Mouse (Mus musculus): Measurements from ENCODE around the gene Magi1. TPM values are rescaled to one million over a fixed set of nuclear protein-coding genes. Genes with fewer than 3 reads are reported as not detected.

The Magi1 gene
- polyA plus RNA-seq, 1 experiment = 2.1 TPM

DNA sequence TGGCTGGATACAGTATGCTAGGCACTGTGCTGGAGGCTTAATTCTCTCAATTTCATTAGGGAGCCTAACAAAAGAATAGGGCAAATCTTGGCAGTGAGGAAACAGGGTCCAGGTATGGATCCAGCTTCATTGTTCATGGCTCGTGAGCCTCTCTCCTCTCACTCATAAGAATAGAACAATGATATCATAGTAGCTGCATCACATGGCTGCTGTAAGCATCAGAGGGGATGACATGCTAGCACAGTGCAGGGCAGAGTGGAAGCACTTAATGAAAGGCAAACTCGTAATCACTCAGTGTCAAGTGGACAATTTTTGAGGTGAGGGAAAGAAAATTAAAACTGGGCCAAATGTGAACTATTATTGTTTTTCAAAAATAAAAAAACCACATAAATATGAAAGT lies 337.1 kb downstream of the Magi1 start:
- TF ChIP-seq POLR2A (IDR thresholded peaks at IDR 0.05; ENCODE audit: control insufficient read depth, extremely low read depth, insufficient read depth, low read length, poor library complexity) (no peak), CTCF (IDR thresholded peaks at IDR 0.05; ENCODE audit: borderline replicate concordance, control insufficient read depth, extremely low read depth, insufficient read depth, low read length, poor library complexity) (no peak)
- H3K27ac ChIP-seq (ENCODE audit: control insufficient read depth, insufficient read depth, low read length) = no peak overlapping the region
- no peaks in the 10 kb centered on the region for H3K4me1 ChIP-seq (replicated peaks; ENCODE audit: control insufficient read depth, insufficient read depth, low read length)
- no peak for DNase-seq
- WGBS = 93% methylated on average over 2 of the region's 2 CpGs
- no peaks in the 10 kb centered on the region for H3K36me3 ChIP-seq (ENCODE audit: control insufficient read depth, insufficient read depth, low read length)
- no peaks in the 10 kb centered on the region for H3K27me3 ChIP-seq (ENCODE audit: control insufficient read depth, insufficient read depth, low read length)
- no peak overlapping the region for H3K4me3 ChIP-seq (ENCODE audit: control insufficient read depth, insufficient read depth, low read length)

DNA sequence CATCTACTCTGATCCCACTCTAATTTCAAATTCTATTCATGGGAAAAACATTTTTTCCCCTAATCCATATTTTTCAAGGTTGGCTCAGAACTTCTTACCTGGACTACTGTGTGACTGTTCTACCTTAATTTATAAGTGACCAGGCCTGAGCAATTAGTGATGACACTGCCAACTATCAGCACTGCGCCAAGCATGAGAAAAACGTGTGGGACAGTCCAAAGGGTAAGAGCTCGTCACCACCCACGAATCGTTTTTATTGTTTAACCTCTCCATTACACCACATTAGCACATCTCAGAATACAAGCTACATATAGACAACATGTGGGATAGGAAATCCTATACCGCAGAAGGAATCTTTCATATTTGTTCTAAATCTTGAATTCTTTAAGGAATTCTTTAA lies 347.4 kb downstream of the Magi1 start:
- H3K4me1 ChIP-seq (replicated peaks; ENCODE audit: control insufficient read depth, insufficient read depth, low read length) = no peaks in the 10 kb centered on the region
- no peaks in the 10 kb centered on the region for H3K36me3 ChIP-seq (ENCODE audit: control insufficient read depth, insufficient read depth, low read length)
- no peak overlapping the region for H3K27ac ChIP-seq (ENCODE audit: control insufficient read depth, insufficient read depth, low read length)
- H3K27me3 ChIP-seq (ENCODE audit: control insufficient read depth, insufficient read depth, low read length) = no peaks in the 10 kb centered on the region
- no peak for DNase-seq
- no peak for TF ChIP-seq CTCF (IDR thresholded peaks at IDR 0.05; ENCODE audit: borderline replicate concordance, control insufficient read depth, extremely low read depth, insufficient read depth, low read length, poor library complexity)
- TF ChIP-seq POLR2A (IDR thresholded peaks at IDR 0.05; ENCODE audit: control insufficient read depth, extremely low read depth, insufficient read depth, low read length, poor library complexity) = no peak
- no peak overlapping the region for H3K4me3 ChIP-seq (ENCODE audit: control insufficient read depth, insufficient read depth, low read length)
- 93% methylated on average over 6 of the region's 6 CpGs for WGBS

DNA sequence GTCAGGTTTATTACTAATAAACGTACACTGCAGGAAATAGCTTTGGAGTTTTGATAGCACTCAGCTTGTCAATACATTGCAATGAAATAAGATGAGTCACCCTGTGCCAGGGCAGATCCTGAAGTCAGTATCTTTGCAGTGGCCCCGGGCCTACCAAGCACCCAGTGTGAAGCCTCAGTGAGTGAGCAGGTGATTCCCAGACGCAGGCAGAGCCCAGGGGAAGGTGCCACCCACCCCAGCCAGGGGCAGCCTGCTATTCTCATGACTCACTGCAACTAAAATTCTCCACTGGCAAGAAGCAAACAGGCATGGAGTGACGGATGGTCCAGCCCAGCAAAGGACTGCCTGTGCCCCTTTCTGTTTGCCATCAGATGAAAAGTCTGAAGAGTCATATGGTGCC lies 347.9 kb downstream of the Magi1 start:
- TF ChIP-seq CTCF (IDR thresholded peaks at IDR 0.05; ENCODE audit: borderline replicate concordance, control insufficient read depth, extremely low read depth, insufficient read depth, low read length, poor library complexity) = no peak
- no peak for TF ChIP-seq POLR2A (IDR thresholded peaks at IDR 0.05; ENCODE audit: control insufficient read depth, extremely low read depth, insufficient read depth, low read length, poor library complexity)
- WGBS = 88% methylated on average over 4 of the region's 4 CpGs
- Histone ChIP-seq H3K27ac (ENCODE audit: control insufficient read depth, insufficient read depth, low read length) (no peak overlapping the region), H3K4me1 (replicated peaks; ENCODE audit: control insufficient read depth, insufficient read depth, low read length) (no peaks in the 10 kb centered on the region), H3K36me3 (ENCODE audit: control insufficient read depth, insufficient read depth, low read length) (no peaks in the 10 kb centered on the region), H3K4me3 (ENCODE audit: control insufficient read depth, insufficient read depth, low read length) (no peak overlapping the region), H3K27me3 (ENCODE audit: control insufficient read depth, insufficient read depth, low read length) (no peaks in the 10 kb centered on the region)
- DNase-seq = no peak

DNA sequence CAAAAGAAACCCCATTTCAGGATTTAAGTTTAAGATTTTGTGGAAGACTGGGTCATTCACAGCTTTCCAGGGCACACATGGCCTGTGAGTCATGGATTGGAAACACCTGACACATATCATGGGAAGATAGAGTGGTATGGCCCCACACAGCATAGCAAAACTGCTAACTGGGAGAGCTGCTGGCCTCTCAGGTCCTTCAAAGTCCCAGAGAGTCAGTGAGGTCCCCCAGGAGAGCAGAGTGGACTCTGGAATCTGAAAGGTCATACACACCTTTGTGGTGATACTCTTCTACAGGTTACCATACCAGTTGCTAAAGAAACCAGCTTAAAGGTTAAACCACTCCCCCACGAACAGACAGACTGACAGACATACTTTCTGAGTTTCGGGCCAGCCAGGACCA lies 349.0 kb downstream of the Magi1 start:
- TF ChIP-seq CTCF (IDR thresholded peaks at IDR 0.05; ENCODE audit: borderline replicate concordance, control insufficient read depth, extremely low read depth, insufficient read depth, low read length, poor library complexity) (no peak), POLR2A (IDR thresholded peaks at IDR 0.05; ENCODE audit: control insufficient read depth, extremely low read depth, insufficient read depth, low read length, poor library complexity) (no peak)
- no peaks in the 10 kb centered on the region for H3K4me1 ChIP-seq (replicated peaks; ENCODE audit: control insufficient read depth, insufficient read depth, low read length)
- H3K4me3 ChIP-seq (ENCODE audit: control insufficient read depth, insufficient read depth, low read length) = no peak overlapping the region
- H3K27ac ChIP-seq (ENCODE audit: control insufficient read depth, insufficient read depth, low read length) = no peak overlapping the region
- no peak for DNase-seq
- no peaks in the 10 kb centered on the region for H3K27me3 ChIP-seq (ENCODE audit: control insufficient read depth, insufficient read depth, low read length)
- no peaks in the 10 kb centered on the region for H3K36me3 ChIP-seq (ENCODE audit: control insufficient read depth, insufficient read depth, low read length)
- 77% methylated on average over 2 of the region's 2 CpGs for WGBS

GRCm38 (mm10) chr6:93924568-93924967 lies 359.1 kb downstream of the Magi1 start:
- no peaks in the 10 kb centered on the region for H3K27me3 ChIP-seq (ENCODE audit: control insufficient read depth, insufficient read depth, low read length)
- no peak overlapping the region for H3K27ac ChIP-seq (ENCODE audit: control insufficient read depth, insufficient read depth, low read length)
- DNase-seq = no peak
- no peak for TF ChIP-seq POLR2A (IDR thresholded peaks at IDR 0.05; ENCODE audit: control insufficient read depth, extremely low read depth, insufficient read depth, low read length, poor library complexity)
- TF ChIP-seq CTCF (IDR thresholded peaks at IDR 0.05; ENCODE audit: borderline replicate concordance, control insufficient read depth, extremely low read depth, insufficient read depth, low read length, poor library complexity) = no peak
- WGBS = 98% methylated on average over 2 of the region's 2 CpGs
- H3K4me1 ChIP-seq (replicated peaks; ENCODE audit: control insufficient read depth, insufficient read depth, low read length) = no peaks in the 10 kb centered on the region
- H3K4me3 ChIP-seq (ENCODE audit: control insufficient read depth, insufficient read depth, low read length) = no peak overlapping the region
- no peaks in the 10 kb centered on the region for H3K36me3 ChIP-seq (ENCODE audit: control insufficient read depth, insufficient read depth, low read length)

DNA sequence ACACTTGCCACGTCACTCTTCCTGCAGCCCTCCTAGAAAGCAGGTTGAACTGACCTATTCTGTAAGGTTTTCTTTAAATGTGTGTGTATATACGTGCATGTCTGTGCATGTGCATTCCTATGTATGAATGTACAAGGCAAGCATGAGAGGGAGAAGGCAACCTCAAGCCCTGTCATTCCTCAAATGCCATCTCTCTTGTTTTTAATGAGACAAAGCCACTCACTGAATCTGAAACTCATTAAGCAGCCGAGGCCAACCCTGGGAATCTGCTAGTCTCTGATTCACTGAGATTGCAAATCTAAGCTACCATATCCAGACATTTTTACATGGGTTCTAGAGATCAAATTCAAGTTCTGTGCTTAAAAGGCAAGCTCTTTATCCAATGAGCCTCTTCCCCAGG lies 359.7 kb downstream of the Magi1 start:
- no peaks in the 10 kb centered on the region for H3K36me3 ChIP-seq (ENCODE audit: control insufficient read depth, insufficient read depth, low read length)
- H3K27ac ChIP-seq (ENCODE audit: control insufficient read depth, insufficient read depth, low read length) = no peak overlapping the region
- H3K27me3 ChIP-seq (ENCODE audit: control insufficient read depth, insufficient read depth, low read length) = no peaks in the 10 kb centered on the region
- H3K4me3 ChIP-seq (ENCODE audit: control insufficient read depth, insufficient read depth, low read length) = no peak overlapping the region
- no peak for DNase-seq
- H3K4me1 ChIP-seq (replicated peaks; ENCODE audit: control insufficient read depth, insufficient read depth, low read length) = no peaks in the 10 kb centered on the region
- no peak for TF ChIP-seq POLR2A (IDR thresholded peaks at IDR 0.05; ENCODE audit: control insufficient read depth, extremely low read depth, insufficient read depth, low read length, poor library complexity)
- TF ChIP-seq CTCF (IDR thresholded peaks at IDR 0.05; ENCODE audit: borderline replicate concordance, control insufficient read depth, extremely low read depth, insufficient read depth, low read length, poor library complexity) = no peak
- 89% methylated on average over 3 of the region's 3 CpGs for WGBS

- TF ChIP-seq POLR2A (IDR thresholded peaks at IDR 0.05; ENCODE audit: control insufficient read depth, extremely low read depth, insufficient read depth, low read length, poor library complexity) (no peak), CTCF (IDR thresholded peaks at IDR 0.05; ENCODE audit: borderline replicate concordance, control insufficient read depth, extremely low read depth, insufficient read depth, low read length, poor library complexity) (no peak)
- Histone ChIP-seq H3K27ac (ENCODE audit: control insufficient read depth, insufficient read depth, low read length) (no peak overlapping the region), H3K36me3 (ENCODE audit: control insufficient read depth, insufficient read depth, low read length) (no peaks in the 10 kb centered on the region), H3K4me3 (ENCODE audit: control insufficient read depth, insufficient read depth, low read length) (no peak overlapping the region), H3K27me3 (ENCODE audit: control insufficient read depth, insufficient read depth, low read length) (no peaks in the 10 kb centered on the region), H3K4me1 (replicated peaks; ENCODE audit: control insufficient read depth, insufficient read depth, low read length) (no peaks in the 10 kb centered on the region)
- no peak for DNase-seq
- WGBS = 93% methylated on average over 5 of the region's 5 CpGs
These were observed 360.4 kb downstream of the Magi1 start for GRCm38 (mm10) chr6:93923351-93923750.

All from thymus, adult 2 months (tissue).